Mouse (Mus musculus): ENCODE results near the gene C87436. TPM values are rescaled to one million over a fixed set of nuclear protein-coding genes. Genes with fewer than 3 reads are reported as not detected.
A peak's percentile ranks its signal among the peaks of the same experiment; 100 is the strongest.

Gene C87436
- total RNA-seq, 2 experiments from 2014 or later: 19.3 to 24.7 TPM

DNA sequence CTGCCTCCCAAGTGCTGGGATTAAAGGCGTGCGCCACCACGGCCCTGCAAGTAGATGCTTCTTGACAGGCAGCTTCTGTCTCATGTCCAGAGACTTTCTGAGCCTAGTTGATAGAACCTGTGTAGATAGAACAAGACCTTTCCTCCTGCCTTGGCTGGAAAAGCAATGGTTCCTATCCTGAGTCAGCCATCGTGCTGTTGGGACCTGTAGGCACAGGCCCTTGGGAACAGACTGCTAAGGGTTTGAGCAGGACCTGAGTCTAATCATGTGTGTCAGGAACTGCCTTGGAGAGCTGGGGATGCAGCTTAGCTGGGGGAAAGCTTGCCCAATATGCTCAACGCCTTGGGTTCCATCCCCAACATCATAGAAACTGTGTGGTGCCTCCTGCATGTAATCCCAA is 35.9 kb downstream of the C87436 start:
- no peak for DNase-seq (ENCODE audit: extremely low spot score in 1 of 2, low spot score in 2 of 2)
- H3K27ac ChIP-seq: no peak overlapping the region
- no peak overlapping the region for H3K4me3 ChIP-seq
- intact Hi-C loops (cut with DNase I): no loop called here
- TF ChIP-seq CTCF (IDR thresholded peaks at IDR 0.05): no peak

DNA sequence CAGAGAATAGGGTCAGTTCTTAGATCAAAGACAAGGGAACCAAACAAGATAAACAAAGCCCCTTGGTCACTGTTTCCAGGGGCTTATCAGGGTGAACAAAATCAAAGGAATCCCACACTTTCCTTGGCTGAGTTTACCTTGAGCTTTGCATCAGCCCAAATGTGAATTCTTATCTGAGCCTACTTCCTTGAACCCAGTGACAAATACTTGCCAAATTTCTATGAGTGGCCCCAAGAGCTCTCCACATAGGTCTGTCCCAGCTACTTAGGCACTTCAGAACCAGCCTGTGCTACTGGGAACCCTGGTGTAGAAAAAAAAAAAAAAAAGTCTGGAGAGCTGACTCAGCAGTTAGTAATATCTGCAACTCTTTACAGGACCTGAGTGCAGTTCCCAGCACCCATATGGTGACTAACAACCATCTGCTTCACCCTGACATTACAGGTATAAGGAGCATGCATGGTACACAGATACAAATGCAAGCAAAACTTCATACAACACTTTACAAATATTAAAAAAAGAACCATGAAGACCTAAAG is 36.5 kb downstream of the C87436 start:
- intact Hi-C loops (cut with DNase I): no loop called here
- no peak overlapping the region for H3K4me3 ChIP-seq
- no peak for TF ChIP-seq CTCF (IDR thresholded peaks at IDR 0.05)

DNA sequence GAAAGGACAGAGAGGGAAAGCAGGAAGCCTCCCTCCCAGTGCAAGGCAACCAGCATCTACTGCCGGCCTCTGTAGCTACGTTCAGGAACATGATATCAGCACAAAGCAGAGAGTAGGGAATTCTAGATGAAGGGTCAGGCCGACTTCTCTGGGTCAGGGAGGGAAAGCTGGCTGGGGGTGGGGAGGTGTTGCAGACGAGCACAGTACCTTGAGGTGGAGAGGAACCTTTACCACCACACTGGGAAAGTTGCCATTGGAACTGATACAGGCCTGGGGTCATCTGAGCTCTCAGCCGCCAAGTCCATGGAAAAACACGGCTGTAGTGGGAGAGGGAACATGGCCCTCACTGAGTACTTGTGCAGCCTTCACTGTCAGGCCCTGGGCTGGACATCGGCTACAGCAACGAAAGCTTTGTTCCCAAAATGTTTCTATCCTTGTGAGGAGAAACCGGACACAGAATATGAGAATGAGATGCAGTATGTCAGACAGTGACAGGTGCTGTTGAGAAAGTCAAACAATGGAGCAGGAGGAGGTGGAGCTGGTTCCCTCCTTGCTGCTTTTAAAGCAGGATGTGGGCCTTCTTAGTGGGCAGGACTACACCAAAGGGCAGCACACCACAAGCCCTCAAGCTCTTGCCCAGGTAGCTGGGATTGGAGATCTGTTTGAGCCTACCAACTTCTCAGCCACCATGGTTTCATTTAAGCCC is 37.4 kb downstream of the C87436 start:
- DNase-seq (ENCODE audit: extremely low spot score in 1 of 2, low spot score in 2 of 2): no peak
- intact Hi-C loops (cut with DNase I): no loop called here
- Histone ChIP-seq H3K27ac (no peak overlapping the region), H3K4me3 (no peak overlapping the region)
- TF ChIP-seq CTCF (IDR thresholded peaks at IDR 0.05): no peak

More for the DNA sequence above, 36.5 kb downstream of the C87436 start:
- DNase-seq (ENCODE audit: extremely low spot score in 1 of 2, low spot score in 2 of 2): no peak
- H3K27ac ChIP-seq: no peak overlapping the region

DNA sequence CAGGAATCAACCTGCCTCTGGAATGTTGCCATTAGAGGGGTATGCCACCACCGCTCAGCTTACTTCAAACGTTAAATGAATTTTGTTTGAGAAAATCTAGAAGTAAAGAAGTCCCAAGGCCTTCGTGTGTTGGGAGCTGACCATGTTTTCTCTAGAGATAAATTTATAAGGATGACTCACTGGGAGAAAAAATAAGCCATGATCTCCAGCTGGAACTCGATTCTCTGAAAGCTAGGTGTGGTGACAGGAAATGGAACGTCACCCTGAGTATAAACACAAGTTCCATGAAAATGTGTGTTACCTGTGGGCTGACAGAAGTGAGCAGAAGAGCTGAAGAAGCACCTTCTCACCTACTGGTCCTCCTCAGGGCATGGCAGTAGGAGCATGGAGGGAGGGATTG is 38.8 kb downstream of the C87436 start:
- Histone ChIP-seq H3K27ac (peak overlapping the region; percentile 54; the same call in 1 of the 2 replicates), H3K4me3 (no peak overlapping the region)
- no peak for DNase-seq (ENCODE audit: extremely low spot score in 1 of 2, low spot score in 2 of 2)
- TF ChIP-seq CTCF (IDR thresholded peaks at IDR 0.05): no peak
- intact Hi-C loops (cut with DNase I): no loop called here

DNA sequence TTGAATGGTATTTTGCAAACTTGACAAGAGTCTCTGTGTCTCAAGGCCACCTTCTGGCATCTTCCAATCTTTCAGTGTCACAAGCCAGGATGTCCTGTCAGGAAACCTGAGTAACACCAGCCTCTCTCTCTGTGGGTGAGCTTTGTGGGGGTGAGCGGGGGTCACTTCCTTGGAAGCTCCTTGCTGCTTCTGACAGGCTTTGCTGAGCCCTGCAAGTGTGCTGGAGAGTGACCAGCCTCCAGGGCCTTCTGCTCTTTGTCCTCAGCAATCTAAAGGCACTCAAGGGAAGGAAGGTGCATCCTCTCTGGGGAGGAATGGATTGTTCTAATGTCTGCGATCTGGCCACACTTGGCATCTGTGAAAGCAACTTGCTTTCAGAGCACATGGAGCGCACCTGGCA is 41.1 kb downstream of the C87436 start:
- TF ChIP-seq CTCF (IDR thresholded peaks at IDR 0.05): no peak
- Histone ChIP-seq H3K27ac (no peak overlapping the region), H3K4me3 (no peak overlapping the region)
- intact Hi-C loops (cut with DNase I): no loop called here
- no peak for DNase-seq (ENCODE audit: extremely low spot score in 1 of 2, low spot score in 2 of 2)

DNA sequence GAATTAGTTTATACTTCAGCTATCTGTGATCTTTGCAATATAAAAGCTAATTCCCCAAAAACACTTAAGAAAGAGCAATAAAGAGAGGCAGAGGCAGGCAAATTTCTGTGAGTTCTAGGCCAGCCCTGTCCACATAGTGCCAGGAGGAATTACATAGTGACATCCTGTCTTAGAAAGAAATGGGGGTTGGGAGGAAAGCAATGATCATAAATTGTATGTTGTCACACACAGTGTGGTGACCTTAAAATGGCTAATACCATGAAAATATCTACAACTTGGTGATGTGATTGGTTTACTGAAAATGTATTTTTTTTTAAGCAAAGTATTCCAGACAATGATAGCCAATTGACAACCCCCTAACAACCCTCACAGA is 41.6 kb downstream of the C87436 start:
- no peak for TF ChIP-seq CTCF (IDR thresholded peaks at IDR 0.05)
- Histone ChIP-seq H3K4me3 (no peak overlapping the region), H3K27ac (no peak overlapping the region; the same call in 1 of the 2 replicates)
- DNase-seq (ENCODE audit: extremely low spot score in 1 of 2, low spot score in 2 of 2): no peak
- intact Hi-C loops (cut with DNase I): no loop called here

DNA sequence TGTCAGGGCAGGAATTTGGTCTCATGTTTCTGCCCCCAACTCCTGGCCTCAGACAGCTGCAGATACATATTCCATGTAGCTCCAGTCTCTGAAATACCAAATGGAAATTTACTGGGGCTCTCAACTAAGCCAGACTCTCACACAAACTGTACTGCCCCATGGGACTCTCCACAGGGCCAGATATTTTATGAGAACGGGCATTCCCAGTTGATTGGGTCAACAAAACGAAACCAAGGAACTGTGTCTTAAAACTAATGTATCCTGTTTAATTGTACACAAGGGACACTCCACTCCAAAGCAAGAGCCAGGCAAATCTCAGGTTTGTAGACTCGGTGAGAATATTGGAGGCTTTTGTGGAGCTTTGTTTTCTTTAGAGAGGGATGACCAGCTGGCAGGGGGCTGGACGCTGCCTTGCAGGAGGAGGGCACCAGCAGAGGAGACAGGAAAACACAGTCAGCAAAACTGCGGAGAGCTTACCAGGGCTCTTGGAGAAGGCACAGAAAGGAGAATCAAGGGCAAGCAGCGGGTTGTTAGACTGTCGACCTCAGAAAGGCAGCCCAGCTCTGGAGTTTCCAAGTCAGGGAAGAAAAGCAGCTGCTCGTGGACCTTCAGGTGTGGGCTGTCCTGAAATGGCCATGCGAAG is 42.1 kb downstream of the C87436 start:
- no peak for TF ChIP-seq CTCF (IDR thresholded peaks at IDR 0.05)
- DNase-seq (ENCODE audit: extremely low spot score in 1 of 2, low spot score in 2 of 2): no peak
- Histone ChIP-seq H3K27ac (peak overlapping the region; percentile 49; the same call in 1 of the 2 replicates), H3K4me3 (peak overlapping the region; percentile 7)
- intact Hi-C loops (cut with DNase I): no loop called here

DNA sequence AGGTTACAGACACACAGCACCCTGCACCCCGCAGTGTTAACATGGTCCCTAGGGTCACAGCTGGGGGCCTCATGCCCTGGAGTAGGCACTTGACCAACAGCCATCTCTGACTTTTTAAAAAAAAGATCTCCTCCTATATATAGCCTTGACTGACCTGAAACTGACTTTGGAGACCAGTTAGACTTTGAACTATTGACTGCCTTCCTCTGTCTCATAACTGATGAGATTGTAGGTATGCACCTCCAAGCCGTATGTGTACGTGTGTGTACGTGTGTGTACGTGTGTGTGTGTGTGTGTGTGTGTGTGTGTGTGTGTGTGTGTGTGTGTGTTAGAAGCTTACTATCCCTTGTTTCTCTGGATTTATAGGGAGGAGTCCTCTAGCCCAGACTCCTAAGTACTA is 43.7 kb downstream of the C87436 start:
- DNase-seq (ENCODE audit: extremely low spot score in 1 of 2, low spot score in 2 of 2): no peak
- TF ChIP-seq CTCF (IDR thresholded peaks at IDR 0.05): no peak
- Histone ChIP-seq H3K4me3 (no peak overlapping the region), H3K27ac (no peak overlapping the region)
- intact Hi-C loops (cut with DNase I): no loop called here

DNA sequence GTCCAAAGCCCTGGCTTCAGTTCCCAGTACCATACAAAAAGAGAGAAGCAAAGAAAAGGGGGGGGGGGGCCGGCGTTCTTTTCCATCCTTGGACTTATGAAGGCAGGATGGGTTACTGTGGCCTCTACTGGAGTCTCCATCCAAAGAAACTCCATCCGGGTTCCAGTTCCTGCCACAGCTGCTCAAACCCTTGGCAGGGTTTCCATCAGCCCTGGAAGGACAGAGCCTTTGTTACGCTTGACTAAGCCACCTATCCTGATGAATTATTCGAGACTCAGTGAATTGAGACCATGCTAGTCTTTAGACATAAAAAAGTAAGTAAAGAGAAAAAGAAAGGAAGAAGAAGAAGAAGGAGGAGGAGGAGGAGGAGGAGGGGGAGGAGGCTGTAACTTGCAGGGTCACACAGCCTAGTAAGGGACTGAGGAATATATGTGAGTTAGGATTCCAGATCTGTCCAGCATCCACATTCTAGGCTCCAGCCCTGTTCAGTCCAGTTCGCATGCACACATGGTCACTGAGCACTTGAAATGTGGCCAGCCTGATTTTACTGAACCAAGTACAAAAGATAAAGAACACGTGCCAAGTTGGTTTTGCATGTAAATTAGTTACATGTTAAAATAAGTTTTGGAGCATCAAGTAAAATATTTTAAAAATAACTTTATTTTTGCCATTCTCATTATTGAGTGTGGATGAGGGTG is 47.9 kb downstream of the C87436 start:
- no peak for DNase-seq (ENCODE audit: extremely low spot score in 1 of 2, low spot score in 2 of 2)
- Histone ChIP-seq H3K27ac (no peak overlapping the region), H3K4me3 (no peak overlapping the region)
- no peak for TF ChIP-seq CTCF (IDR thresholded peaks at IDR 0.05)
- intact Hi-C loops (cut with DNase I): loop anchor here (5.0 kb wide), 1 partner anchor 36 kb away; no protein-coding TSS in a partner anchor

DNA sequence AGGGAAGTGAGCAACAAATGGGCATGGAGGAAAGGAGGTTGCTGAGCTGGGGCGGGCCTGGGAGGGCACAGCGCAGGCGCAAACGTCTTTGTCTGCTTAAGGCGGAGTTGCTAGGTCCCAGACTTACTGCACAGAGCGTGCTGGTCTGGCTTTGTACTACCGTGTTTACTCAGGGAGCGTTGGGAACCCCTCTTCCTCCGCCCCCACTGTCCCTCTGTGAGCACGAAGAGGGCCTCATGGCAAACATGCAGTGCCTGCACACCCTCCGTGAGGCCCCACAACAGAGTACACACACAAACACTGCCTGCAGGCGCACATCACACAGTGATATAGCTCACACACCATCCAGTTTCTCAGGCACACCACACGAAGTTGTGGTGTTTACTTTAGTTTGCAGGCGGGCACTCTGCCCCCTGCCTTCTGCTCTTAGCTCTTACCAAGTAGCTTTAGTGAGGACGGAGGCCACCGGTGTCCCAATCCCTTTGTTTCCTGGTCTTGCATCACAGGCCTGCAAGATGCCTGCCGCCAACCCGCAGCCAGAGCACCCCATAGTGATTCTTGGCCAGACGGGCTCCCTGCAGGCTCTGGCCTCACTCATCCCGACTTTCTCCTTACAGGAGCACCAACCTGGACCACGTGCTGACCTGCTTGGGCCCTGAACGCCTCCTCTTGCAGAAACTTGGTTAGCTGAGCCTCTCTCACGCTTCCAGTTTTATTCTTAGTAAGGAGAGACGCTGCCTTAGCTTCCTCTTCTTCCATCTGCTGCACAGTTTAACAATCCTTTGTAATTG is 49.4 kb downstream of the C87436 start:
- DNase-seq (ENCODE audit: extremely low spot score in 1 of 2, low spot score in 2 of 2): peak; percentile 56 to 67
- no peak; the same call in 1 of the 2 replicates for TF ChIP-seq CTCF (IDR thresholded peaks at IDR 0.05)
- Histone ChIP-seq H3K27ac (peak overlapping the region; percentile 92), H3K4me3 (peak overlapping the region; percentile 28)
- intact Hi-C loops (cut with DNase I): loop anchor here (5.0 kb wide), 1 partner anchor 35 kb away; no protein-coding TSS in a partner anchor

DNA sequence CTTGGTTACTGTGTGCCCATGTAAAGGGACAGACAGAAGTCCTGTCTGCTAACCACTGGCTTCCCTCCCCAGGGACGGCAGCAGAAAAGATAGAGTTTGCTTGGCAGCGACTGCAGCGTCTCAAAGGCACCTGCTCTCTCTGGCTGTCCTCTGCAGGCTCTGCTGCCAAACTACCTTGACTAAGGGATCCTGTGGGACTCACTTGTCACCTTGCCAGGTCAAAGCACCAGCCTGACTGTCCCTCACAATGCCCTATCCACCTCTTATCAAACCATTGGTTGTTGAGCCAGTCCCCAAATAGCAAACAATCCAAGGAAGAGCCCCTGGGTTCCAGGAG is 49.9 kb downstream of the C87436 start:
- Histone ChIP-seq H3K27ac (peak overlapping the region; percentile 92), H3K4me3 (no peak overlapping the region)
- intact Hi-C loops (cut with DNase I): loop anchor here (5.0 kb wide), 1 partner anchor 34 kb away; no protein-coding TSS in a partner anchor
- DNase-seq (ENCODE audit: extremely low spot score in 1 of 2, low spot score in 2 of 2): no peak
- TF ChIP-seq CTCF (IDR thresholded peaks at IDR 0.05): no peak

Data from left cerebral cortex, adult 2 months (tissue).